Mouse (Mus musculus): Measurements from ENCODE around the gene Homer1. TPM values are rescaled to one million over a fixed set of nuclear protein-coding genes. Genes with fewer than 3 reads are reported as not detected.

The Homer1 gene
- 235 TPM in 1 of 2 replicates, not detected in the other for polyA plus RNA-seq (2012; ENCODE audit: insufficient read depth, insufficient read length, low replicate concordance, missing spikeins)

DNA sequence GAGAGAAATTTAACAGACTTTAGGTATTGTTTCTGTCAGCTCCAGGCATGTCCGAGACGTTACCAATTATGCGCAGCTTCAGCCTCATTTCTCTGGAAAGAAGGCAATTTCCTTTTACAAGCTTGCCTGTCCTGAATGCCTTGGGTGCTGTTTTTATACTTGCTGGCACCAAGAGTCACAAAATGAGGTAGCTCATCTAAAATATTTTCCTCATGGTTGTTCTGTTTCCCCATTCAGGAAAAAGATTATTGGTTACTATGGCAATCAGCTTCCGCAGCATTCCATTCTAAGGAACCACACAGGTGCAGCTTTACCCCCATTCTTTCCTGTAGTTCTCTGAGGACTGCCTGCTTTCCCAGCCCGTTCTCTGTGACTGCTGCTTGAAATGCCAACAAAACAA lies at the start of gene Homer1:
Gene Homer1, plus strand, starts transcription at position 320 of the 400 bp plus-strand sequence.
- TF ChIP-seq CTCF (IDR thresholded peaks at IDR 0.05; ENCODE audit: insufficient read depth, low read depth, low read length) (no peak), POLR2A (IDR thresholded peaks at IDR 0.05; ENCODE audit: insufficient read depth, low read depth, low read length) (no peak)
- Histone ChIP-seq H3K4me3 (ENCODE audit: insufficient read depth, low read depth, low read length) (no peak within 1 kb of the TSS), H3K27ac (ENCODE audit: insufficient read depth, low read depth, low read length) (no peak within 1 kb of the TSS), H3K4me1 (ENCODE audit: control insufficient read depth, insufficient read depth, low read length) (no peaks in the 10 kb centered on the region)
- 42% methylated on average over 5 of the region's 5 CpGs for whole genome bisulfite sequencing

DNA sequence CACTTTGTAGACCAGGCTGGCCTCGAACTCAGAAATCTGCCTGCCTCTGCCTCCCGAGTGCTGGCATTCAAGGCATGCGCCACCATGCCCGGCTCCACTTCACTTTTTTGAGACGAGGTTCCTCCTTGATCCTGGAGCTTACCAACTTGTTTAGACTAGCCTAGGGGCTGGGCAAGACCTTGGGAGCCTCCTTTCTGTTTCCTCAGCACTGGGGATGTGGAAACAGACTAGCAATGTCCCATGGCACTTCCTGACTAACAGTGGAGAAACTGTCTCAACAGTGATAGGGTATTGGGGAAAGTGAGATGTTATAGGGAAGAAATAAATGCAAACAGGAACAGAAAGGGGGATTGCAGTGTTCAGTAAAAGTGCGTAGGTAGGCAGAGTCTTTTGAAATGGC lies 47.7 kb upstream of the Homer1 start:
- Histone ChIP-seq H3K27ac (ENCODE audit: insufficient read depth, low read depth, low read length) (no peak overlapping the region), H3K4me3 (ENCODE audit: insufficient read depth, low read depth, low read length) (no peak overlapping the region), H3K4me1 (ENCODE audit: control insufficient read depth, insufficient read depth, low read length) (no peaks in the 10 kb centered on the region)
- no peak for TF ChIP-seq POLR2A (IDR thresholded peaks at IDR 0.05; ENCODE audit: insufficient read depth, low read depth, low read length)
- no peak for TF ChIP-seq CTCF (IDR thresholded peaks at IDR 0.05; ENCODE audit: insufficient read depth, low read depth, low read length)
- 92% methylated on average over 6 of the region's 6 CpGs for WGBS

DNA sequence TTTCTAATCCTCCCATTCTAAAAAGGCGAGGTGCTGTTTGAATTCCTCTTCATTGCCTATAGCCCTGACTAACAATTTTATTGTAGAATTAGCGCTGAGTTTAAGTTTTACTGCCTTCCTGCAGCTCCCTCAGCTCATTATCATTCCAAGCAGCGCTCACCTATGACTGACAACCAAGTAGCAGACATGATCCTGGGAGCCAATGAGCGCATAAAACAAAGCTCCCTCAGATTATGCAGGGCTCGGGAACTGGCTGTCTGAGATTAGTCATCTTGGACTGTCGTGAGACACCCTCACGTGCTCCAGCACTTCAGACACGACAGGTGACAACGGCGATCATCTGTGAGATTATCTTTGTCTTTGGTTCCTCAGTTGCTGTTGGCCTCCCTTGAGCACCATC lies 47.3 kb upstream of the Homer1 start:
- TF ChIP-seq POLR2A (IDR thresholded peaks at IDR 0.05; ENCODE audit: insufficient read depth, low read depth, low read length) (no peak), CTCF (IDR thresholded peaks at IDR 0.05; ENCODE audit: insufficient read depth, low read depth, low read length) (no peak)
- no peak overlapping the region for H3K27ac ChIP-seq (ENCODE audit: insufficient read depth, low read depth, low read length)
- no peaks in the 10 kb centered on the region for H3K4me1 ChIP-seq (ENCODE audit: control insufficient read depth, insufficient read depth, low read length)
- 87% methylated on average over 10 of the region's 10 CpGs for WGBS
- H3K4me3 ChIP-seq (ENCODE audit: insufficient read depth, low read depth, low read length): no peak overlapping the region

DNA sequence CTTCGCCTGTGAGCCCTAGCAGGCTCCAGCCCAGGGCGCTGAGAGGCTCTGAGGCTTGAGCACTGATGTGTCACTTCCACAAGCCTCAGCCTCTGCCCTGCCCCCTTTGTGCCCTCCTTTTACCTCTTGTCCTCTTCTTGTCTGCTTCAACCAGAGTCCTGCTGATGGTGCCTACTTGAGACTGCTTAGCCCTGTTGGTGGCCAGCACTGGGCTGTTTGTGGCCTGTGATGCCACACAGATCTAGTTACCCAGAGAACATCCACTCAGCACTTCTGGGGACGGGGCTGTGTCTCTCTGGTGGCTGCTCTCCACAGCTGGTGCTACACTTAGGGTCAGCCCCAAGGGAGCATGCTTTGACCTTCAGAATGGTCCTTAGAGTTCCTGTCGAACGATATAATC lies 46.5 kb upstream of the Homer1 start:
- Histone ChIP-seq H3K27ac (ENCODE audit: insufficient read depth, low read depth, low read length) (no peak overlapping the region), H3K4me3 (ENCODE audit: insufficient read depth, low read depth, low read length) (no peak overlapping the region), H3K4me1 (ENCODE audit: control insufficient read depth, insufficient read depth, low read length) (no peaks in the 10 kb centered on the region)
- WGBS: 92% methylated on average over 5 of the region's 5 CpGs
- TF ChIP-seq CTCF (IDR thresholded peaks at IDR 0.05; ENCODE audit: insufficient read depth, low read depth, low read length) (no peak), POLR2A (IDR thresholded peaks at IDR 0.05; ENCODE audit: insufficient read depth, low read depth, low read length) (no peak)

DNA sequence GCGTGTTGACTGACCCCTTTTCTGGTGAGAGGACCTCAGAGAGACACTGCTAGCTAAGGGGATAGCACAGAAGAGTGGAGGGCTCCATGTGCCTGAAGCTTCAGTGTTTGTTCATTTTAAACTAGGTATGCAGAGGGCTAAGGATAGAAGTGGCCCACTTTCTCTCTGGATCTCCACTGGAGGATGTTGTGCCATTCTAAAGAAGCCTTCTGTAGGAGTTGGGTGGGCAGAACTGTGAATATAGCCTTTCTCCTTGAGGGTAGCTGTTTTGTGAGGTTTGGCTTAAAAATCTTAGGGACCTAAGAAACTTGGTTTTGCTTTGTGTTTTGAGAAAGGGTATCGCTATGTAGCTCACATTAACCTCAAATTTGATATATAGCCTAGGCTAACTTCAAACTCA lies 32.3 kb upstream of the Homer1 start:
- Histone ChIP-seq H3K4me3 (ENCODE audit: insufficient read depth, low read depth, low read length) (no peak overlapping the region), H3K4me1 (ENCODE audit: control insufficient read depth, insufficient read depth, low read length) (no peaks in the 10 kb centered on the region), H3K27ac (ENCODE audit: insufficient read depth, low read depth, low read length) (no peak overlapping the region)
- TF ChIP-seq CTCF (IDR thresholded peaks at IDR 0.05; ENCODE audit: insufficient read depth, low read depth, low read length): no peak
- 96% methylated on average over 2 of the region's 2 CpGs for WGBS

DNA sequence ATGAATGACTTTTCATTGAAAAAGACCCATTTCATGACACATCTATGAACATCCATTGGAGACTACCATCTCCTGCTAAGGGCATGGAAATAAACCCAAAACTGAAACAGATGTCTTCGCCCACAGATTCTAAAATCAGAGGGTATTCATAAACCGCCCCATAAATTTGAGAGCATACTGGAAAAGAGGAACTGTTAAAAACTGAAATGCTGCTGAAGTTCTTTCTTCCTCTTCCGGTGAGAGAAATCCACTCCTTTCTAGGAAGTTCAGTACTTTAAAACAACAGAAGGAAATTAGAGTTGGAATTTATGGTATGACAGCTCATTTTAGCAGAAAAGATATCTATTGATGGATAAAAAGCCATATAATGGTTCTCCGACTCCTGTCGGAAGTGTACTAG lies 1.1 kb downstream of the Homer1 start:
- 89% methylated on average over 5 of the region's 5 CpGs for WGBS
- H3K27ac ChIP-seq (ENCODE audit: insufficient read depth, low read depth, low read length): no peak overlapping the region
- no peak for TF ChIP-seq POLR2A (IDR thresholded peaks at IDR 0.05; ENCODE audit: insufficient read depth, low read depth, low read length)
- TF ChIP-seq CTCF (IDR thresholded peaks at IDR 0.05; ENCODE audit: insufficient read depth, low read depth, low read length): no peak
- H3K4me3 ChIP-seq (ENCODE audit: insufficient read depth, low read depth, low read length): no peak overlapping the region
- H3K4me1 ChIP-seq (ENCODE audit: control insufficient read depth, insufficient read depth, low read length): no peaks in the 10 kb centered on the region

DNA sequence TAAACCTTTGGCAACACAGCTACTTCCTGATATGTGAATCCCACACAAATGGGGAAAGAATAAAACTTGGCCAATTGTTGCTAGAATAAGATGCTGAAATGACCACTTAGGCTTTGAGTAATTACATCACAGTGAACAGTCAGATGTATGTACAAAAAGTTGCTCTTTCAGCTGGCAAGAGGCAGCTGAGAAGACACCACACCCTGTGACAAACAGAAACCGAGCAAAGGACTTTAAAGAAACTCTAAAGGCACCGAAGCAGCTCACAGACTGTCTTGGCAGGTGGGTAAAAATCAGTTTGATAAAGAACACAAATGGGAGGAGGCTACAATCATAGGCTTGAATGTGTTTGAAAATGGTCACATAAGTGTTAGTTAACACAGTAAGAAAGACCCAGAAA lies 1.6 kb downstream of the Homer1 start:
- Histone ChIP-seq H3K4me3 (ENCODE audit: insufficient read depth, low read depth, low read length) (no peak overlapping the region), H3K27ac (ENCODE audit: insufficient read depth, low read depth, low read length) (no peak overlapping the region), H3K4me1 (ENCODE audit: control insufficient read depth, insufficient read depth, low read length) (no peaks in the 10 kb centered on the region)
- TF ChIP-seq CTCF (IDR thresholded peaks at IDR 0.05; ENCODE audit: insufficient read depth, low read depth, low read length) (no peak), POLR2A (IDR thresholded peaks at IDR 0.05; ENCODE audit: insufficient read depth, low read depth, low read length) (no peak)
- WGBS: 78% methylated on average over 2 of the region's 2 CpGs

DNA sequence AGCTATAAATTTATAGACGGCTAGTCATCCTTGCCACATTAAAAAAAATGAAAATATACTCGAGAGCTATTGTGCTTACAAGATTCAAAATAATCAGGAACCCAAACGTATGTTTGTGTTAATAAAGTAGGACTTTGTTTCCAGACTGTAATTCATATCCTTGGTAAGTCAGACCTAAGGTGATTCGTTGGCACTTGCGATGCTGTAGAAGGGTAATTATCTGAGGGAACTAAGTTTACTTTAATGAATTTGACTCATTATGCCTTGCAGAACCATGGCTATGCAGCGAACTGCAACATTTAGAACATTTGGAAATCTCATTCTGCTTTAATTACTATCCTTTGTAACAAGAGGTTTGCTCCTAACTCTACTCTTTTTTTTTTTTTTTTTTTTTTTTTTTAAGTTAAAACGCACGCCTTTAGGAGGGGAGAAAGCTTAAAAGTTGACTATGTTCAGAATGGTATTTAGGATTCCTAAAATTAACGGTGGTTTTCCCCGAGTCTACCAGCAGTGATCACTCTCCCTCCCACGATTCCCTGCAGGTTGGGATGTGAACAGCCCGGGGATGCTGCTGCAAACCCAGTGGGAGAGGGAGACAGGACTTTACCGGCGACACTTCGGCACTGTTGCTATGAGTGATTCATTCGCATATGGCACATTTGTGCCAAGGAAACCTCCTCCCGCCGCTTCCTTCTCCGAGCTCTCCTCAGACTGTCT lies 3.6 kb downstream of the Homer1 start:
- Histone ChIP-seq H3K4me3 (ENCODE audit: insufficient read depth, low read depth, low read length) (peak overlapping the region; percentile 89), H3K4me1 (ENCODE audit: control insufficient read depth, insufficient read depth, low read length) (no peaks in the 10 kb centered on the region), H3K27ac (ENCODE audit: insufficient read depth, low read depth, low read length) (peak overlapping the region; percentile 99)
- TF ChIP-seq POLR2A (IDR thresholded peaks at IDR 0.05; ENCODE audit: insufficient read depth, low read depth, low read length): no peak
- TF ChIP-seq CTCF (IDR thresholded peaks at IDR 0.05; ENCODE audit: insufficient read depth, low read depth, low read length): 0 out of 2 replicates have a peak, but pooled peaks have one; percentile 8
- WGBS: 5% methylated on average over 19 of the region's 19 CpGs

DNA sequence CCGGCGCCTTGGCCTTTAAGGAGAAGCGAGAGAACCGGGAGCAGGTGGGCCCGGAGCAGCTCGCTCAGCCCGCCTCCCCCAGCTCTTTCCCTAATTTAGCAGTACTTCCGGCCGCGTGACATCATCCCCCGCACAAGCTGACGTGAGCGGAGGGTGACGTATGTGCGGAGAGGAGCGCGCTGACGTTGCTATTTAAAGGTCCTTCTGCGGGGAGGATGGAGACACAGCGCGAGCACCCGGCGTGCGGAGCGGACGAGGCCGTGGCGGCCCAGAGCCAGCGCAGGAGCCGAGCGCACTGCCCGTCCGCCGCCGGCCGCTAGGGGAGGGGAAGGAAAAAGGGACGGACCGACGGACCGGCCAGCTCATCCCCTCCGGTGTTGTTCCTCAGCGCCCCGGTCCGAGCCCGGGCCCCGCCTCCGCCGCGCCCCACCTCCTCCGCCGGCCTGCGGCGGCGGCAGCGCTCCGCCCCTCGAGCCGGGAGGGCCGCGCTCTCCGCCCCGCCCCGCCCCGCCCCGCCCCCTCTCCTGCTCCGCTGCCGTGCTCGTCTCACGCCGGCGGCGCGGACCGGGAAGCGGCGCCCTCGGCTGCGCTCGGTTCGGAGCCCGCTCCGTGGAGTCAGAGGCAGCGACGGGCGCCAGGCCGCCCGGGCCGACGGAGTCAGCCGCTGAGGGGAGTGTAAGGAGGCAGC lies 4.3 kb downstream of the Homer1 start:
- Histone ChIP-seq H3K4me1 (ENCODE audit: control insufficient read depth, insufficient read depth, low read length) (no peaks in the 10 kb centered on the region), H3K4me3 (ENCODE audit: insufficient read depth, low read depth, low read length) (peak overlapping the region; percentile 89), H3K27ac (ENCODE audit: insufficient read depth, low read depth, low read length) (peak overlapping the region; percentile 99)
- under 1% methylated on average over 87 of the region's 90 CpGs for WGBS
- peak; percentile 97 for TF ChIP-seq POLR2A (IDR thresholded peaks at IDR 0.05; ENCODE audit: insufficient read depth, low read depth, low read length)
- no peak for TF ChIP-seq CTCF (IDR thresholded peaks at IDR 0.05; ENCODE audit: insufficient read depth, low read depth, low read length)
